Mouse (Mus musculus) R1 (cell line): ENCODE results near the gene Pdx1.
A peak's percentile ranks its signal among the peaks of the same experiment; 100 is the strongest.

Source experiments
- DNase-seq: peaks from one replicate; pipeline ENCODE4 v3.0.0-alpha.2; 2018; ENCODE audit warnings: low read depth, low spot score

Gene Pdx1

GRCm38 (mm10) chr5:147269926-147270672 is at the start of gene Pdx1:
Gene Pdx1 (plus strand): TSS chr5:147269959.
- DNase-seq: peak; percentile 82

- DNase-seq: peak; percentile 80
These were observed 42.2 kb upstream of the Pdx1 start for GRCm38 (mm10) chr5:147227354-147228112.

GRCm38 (mm10) chr5:147235406-147236309 is 34.1 kb upstream of the Pdx1 start:
- DNase-seq: no peak

- no peak for DNase-seq
These were observed 25.9 kb upstream of the Pdx1 start for GRCm38 (mm10) chr5:147243908-147244307.

GRCm38 (mm10) chr5:147260189-147260588 is 9.6 kb upstream of the Pdx1 start:
- no peak for DNase-seq

GRCm38 (mm10) chr5:147260778-147261177 is 9.0 kb upstream of the Pdx1 start:
- no peak for DNase-seq

GRCm38 (mm10) chr5:147261899-147262541 is 7.7 kb upstream of the Pdx1 start:
- DNase-seq: no peak

- DNase-seq: no peak
These were observed 5.8 kb upstream of the Pdx1 start for GRCm38 (mm10) chr5:147263945-147264344.

- DNase-seq: no peak
These were observed 2.3 kb upstream of the Pdx1 start for GRCm38 (mm10) chr5:147267434-147267833.

GRCm38 (mm10) chr5:147268728-147269127 is 1.0 kb upstream of the Pdx1 start:
- DNase-seq: no peak

GRCm38 (mm10) chr5:147269371-147269770 is 388 bp upstream of the Pdx1 start:
- no peak for DNase-seq

GRCm38 (mm10) chr5:147270673-147271655 is 1.2 kb downstream of the Pdx1 start:
- DNase-seq: peak; percentile 26

- no peak for DNase-seq
These were observed 2.5 kb downstream of the Pdx1 start for GRCm38 (mm10) chr5:147272046-147272807.

GRCm38 (mm10) chr5:147272808-147273345 is 3.1 kb downstream of the Pdx1 start:
- no peak for DNase-seq

GRCm38 (mm10) chr5:147274174-147275141 is 4.7 kb downstream of the Pdx1 start:
- DNase-seq: peak; percentile 40

GRCm38 (mm10) chr5:147275761-147276160 is 6.0 kb downstream of the Pdx1 start:
- DNase-seq: no peak

GRCm38 (mm10) chr5:147276701-147277546 is 7.2 kb downstream of the Pdx1 start:
- no peak for DNase-seq
